Mouse (Mus musculus) right cerebral cortex, adult 2 months (tissue): ENCODE data around the gene Fabp2.
"Not testable (repeated sequence)": the region's sequence is repeated elsewhere in the genome, so short reads cannot be mapped to it uniquely, and the experiment has no call there.

Experiments
- DNase-seq, 2 experiments: peaks; one replicate each; pipeline ENCODE4 v3.0.0; 2021 to 2022; ENCODE audit warnings: low spot score in 2 of 2

Fabp2 gene

DNA sequence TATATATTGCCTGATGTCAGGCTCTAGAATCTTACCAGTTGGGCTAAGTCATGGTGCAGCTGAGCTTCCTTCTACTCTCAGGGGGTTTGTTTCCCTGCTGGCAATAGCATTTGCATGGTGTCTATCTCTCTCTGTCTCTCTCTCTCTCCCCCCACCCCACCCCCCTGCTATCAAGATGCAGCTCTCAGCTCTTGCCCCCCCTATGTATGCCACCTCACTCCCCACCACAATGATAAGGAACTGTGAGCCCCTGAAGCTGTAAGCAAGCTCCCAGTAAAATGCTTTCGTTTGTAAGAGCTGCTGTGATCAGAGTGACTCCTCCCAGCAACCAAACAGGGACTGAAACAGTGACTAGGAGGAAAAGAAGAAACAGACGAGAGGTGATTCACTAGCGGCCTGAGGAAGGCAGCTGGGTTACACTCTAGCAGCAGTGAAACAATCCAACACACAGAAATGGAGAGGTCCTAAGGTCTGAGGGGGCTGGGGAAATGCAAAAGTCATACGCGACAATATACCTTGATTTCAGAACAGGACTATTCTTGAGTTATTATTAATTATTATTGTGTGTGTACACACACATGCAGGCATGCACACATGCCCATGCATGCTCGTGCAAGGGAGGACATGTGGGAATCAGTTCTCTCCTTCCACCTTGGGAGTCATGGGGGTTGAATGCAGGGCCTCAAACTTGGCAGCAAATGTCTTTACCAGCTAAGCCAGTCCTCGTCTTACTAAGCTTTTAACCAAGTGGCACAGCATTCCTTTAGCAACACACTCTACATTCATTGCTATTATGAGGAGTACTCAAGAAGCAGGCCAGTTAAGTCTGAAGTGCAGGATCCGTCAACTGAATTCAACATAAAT is 25.9 kb downstream of the Fabp2 start:
- DNase-seq = no peak

DNA sequence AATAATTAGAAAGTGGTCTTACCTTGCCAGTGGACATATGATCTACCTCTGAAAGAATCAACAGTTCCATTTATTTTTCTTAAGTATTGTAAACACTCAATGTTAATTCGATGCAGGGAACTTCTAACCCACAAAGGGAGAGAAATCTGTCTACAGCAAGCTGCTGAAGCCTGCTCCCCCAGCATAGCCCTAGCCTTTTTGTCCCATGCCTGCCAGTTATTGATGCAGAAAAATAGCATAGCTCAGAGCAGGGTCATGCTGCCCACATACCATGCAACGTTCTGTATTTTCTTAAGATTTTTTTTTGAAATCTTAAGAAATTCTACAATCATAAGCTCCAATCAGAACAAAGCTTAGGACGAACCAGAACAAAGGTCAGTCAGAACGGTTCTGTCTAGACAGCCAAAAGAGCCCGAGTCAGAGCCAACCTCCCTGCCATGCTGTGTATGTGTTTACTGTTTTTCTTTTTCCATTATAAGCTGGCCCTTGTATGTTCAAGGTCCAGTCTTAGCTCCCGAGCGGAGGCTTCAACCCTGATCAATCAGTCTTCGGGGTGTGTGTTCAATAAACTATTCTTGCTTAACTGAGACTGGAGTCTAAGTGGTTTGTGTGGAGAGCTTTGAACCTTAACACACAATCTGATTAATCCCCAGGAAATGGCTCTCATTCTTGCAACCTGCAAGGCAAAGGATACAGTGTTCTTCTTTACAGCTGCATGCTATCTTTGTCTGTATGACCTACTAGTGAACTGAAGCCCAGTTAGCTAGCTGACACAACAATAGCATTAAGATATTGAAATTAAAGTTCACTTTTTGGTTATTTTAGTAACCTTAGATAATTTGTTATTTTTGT is 27.0 kb downstream of the Fabp2 start:
- DNase-seq = no peak

DNA sequence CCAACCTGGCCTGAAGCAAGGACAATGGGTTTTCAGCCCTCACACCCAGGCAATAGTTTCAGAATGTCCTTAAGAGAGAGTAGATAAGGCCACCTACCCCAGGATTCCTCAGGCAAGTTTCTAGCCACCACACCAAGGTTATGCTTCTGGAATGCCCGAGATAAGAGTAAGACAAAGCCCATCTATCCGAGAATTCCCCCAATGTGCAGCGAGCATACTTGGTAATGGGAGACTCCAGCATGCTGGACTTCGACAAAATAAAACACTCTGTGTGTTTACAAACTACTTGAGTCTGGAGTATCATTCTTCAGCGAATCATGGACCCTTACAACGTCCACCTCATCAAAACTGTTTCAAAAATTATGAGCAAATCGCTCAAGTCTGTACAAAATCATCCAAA is 28.3 kb downstream of the Fabp2 start:
- no peak for DNase-seq

DNA sequence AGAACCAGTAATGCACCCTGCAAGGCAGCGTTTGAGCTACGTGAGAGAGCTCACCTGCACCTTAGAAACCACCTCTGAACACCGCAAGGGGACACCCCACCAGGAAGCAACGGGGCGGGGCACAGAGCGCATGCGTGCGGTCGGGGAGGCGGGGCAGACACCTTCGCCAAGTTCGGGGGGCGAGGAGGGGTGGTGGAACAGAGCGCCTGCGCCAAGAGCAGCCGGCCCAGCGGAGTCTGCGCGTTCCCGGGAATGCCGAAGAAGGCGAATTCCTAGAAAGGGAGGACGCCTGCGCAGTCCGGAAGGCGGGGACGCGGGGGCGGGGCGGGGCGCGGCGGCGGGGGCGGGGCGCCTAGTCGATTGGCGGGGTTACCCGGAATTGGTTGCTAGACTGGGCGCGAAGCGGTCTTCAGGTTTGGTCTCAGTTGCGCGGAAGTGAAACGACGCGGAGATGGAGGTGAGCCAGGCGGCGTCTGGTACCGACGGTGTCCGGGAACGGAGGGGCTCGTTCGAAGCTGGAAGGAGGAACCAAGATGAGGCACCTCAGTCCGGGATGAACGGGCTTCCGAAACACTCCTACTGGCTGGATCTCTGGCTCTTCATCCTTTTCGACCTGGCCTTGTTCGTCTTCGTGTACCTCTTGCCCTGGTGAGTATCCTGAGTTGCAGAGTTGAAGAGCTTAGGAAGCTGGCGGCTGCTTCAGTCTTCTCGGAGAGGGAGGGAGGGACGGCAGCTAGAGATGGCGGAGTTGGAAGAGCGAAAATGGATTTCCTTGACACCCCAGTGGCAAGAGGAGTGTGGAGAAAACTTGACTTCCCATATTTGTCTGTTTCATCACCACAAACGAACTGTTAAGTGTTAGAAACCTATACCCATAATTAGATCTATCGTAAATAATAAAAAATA is 29.4 kb downstream of the Fabp2 start, which contains the start of gene 1810037I17Rik:
Gene 1810037I17Rik (plus strand): TSS at position 195 of the 906 bp plus-strand sequence.
- peak; percentile 95 to 96 for DNase-seq

DNA sequence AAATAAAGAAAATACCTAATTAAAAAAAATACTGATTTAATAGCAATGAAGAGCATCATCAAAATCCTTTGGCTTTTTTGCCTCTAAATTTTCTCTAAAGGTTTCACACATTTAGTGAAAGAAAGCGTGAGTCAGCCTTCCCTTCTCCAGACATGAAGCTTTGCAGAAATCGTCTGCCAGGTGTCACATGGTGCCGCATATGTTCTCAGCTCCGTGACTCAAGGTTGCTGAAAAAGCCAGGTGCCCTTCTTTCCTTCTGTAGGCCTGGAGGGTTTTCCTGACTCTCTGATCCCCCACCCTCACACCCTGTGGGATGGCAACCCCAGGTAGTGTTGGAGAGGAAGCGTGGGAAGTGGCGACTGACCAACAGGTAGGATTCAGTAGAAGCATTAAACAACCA is 34.9 kb downstream of the Fabp2 start:
- DNase-seq = peak; percentile 54 to 60

DNA sequence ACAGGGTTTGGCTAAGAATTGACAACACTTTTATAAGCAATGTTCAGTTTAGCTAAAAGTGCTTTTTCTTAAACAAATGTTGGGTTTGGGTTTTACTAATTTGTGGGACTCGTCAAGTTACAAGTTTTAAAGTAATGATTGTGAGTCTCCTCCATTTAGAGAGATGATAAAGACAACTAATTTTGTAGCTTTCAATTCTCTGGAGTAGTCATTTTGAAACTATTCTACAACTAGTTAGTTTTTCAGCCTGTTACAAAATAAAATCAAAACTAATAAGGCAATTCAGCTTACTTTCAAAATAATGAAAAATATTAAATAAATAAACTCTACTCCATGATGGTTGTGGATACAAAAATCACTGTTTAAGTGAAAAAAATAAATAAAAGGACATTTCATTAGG is 37.6 kb downstream of the Fabp2 start:
- no peak for DNase-seq

DNA sequence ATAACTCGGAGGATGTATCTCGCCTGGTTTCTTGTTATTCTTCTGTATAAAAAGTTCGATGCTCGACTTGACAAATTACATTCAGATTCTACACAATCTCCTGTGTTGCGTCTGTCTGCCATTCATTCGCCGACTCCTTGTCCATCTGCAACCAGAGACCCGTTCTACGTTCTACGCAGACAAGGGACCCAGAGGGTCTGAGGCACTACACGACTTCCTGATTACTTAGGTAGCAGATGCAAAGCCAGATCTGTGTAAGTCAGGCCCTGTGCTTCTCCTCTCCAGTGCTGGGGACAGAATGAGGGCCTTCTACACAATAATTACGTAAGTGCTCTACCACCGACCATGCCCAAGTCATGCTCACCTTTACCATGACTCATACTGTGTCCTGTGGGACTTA is 42.3 kb downstream of the Fabp2 start:
- not testable (repeated sequence) for DNase-seq

DNA sequence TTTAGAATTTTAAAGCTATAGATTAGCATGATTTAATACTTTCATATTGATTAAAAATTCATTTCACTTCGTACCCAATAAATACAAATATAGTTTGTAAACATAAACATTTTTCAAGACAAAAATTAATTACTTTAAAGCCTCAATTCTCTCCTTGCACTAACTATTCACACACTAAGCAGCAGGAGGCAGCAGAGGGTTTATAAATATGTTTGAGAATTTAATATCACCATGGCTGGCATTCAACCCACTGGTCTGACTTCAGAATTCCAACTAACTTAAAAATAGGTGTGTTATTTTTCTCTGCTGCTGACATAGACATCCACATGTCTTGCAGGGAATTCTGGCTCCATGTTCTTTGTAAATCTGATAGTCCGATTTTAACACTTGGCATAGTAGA is 44.3 kb downstream of the Fabp2 start:
- DNase-seq = peak; percentile 59 to 61

DNA sequence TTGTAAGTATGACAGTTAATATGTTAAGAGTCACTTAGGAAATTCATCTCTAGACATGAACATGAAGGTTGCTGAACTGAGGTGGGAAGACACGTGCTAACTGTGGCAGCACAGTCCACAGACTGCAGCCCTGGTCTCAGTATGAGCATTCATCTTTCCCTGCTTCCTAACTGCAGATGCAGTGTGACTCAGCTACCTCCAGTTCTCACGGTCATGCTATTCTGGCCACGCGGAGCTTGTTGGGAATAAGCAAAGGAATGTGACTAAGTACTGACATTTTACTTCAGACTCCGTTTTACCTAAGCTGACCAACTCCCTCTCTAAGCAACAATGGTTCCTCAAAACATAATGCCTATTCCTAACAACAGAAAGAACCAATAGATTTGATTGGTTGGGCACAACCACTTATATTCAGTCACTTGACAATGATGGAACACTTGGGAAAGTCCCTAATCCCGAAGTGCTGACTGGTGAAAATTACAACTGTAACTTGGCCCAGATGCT is 48.6 kb downstream of the Fabp2 start:
- DNase-seq = no peak
